ENCODE assay signal across 8 mouse cellular contexts in genomic region chr4:151107131-151108001, GRCm38 (mm10). TPM values are rescaled to one million over a fixed set of nuclear protein-coding genes. Genes with fewer than 3 reads are reported as not detected.
DNase-seq lines count a peak whose midpoint lies in the region; ATAC-seq lines count a peak whose summit lies in the region.

No protein-coding gene starts in this region.

- intact Hi-C loops in left cerebral cortex, postnatal 10 days (cut with DNase I): loop anchor here (2.0 kb wide), 1 partner anchor 21 kb away; no protein-coding TSS in a partner anchor

- DNase-seq in kidney, postnatal 10 days: peak; percentile 21
- no peak for DNase-seq in kidney, adult 11 months
- peak; percentile 82 to 88 for DNase-seq in cerebellum, postnatal 10 days
- peak; percentile 57 to 69 for DNase-seq in left cerebral cortex, postnatal 10 days (ENCODE audit: extremely low spot score in 1 of 2, low spot score in 2 of 2)
- no peak for DNase-seq in natural killer cell, adult 2 months (ENCODE audit: low spot score in 2 of 2)
- no peak for DNase-seq in urinary bladder, postnatal 4 days (ENCODE audit: low spot score in 2 of 2)

- H3K4me3 ChIP-seq in heart, embryonic 15.5 days: peak overlapping the region; percentile 70
- peak overlapping the region; percentile 89 for H3K4me3 ChIP-seq in midbrain, embryonic 16.5 days (ENCODE audit: low read depth, low read length)

- H3K36me3 ChIP-seq in heart, embryonic 15.5 days: no peaks in the 10 kb centered on the region
- no peaks in the 10 kb centered on the region for H3K36me3 ChIP-seq in midbrain, embryonic 16.5 days (ENCODE audit: control insufficient read depth, insufficient read depth, low read length)

- H3K27me3 ChIP-seq in heart, embryonic 15.5 days: peaks cover 27% of the 10 kb centered on the region
- H3K27me3 ChIP-seq in midbrain, embryonic 16.5 days (ENCODE audit: control insufficient read depth, insufficient read depth, low read depth, low read length): no peaks in the 10 kb centered on the region

- no peaks in the 10 kb centered on the region for H3K9me3 ChIP-seq in heart, embryonic 15.5 days (replicated peaks)
- no peaks in the 10 kb centered on the region for H3K9me3 ChIP-seq in midbrain, embryonic 16.5 days (replicated peaks; ENCODE audit: control insufficient read depth, low read length, poor library complexity, severe bottlenecking)

- WGBS in heart, embryonic 15.5 days: 3% methylated on average over 43 of the region's 60 CpGs
- 1% methylated on average over 59 of the region's 60 CpGs for WGBS in midbrain, embryonic 16.5 days

- peak overlapping the region; percentile 89 for H3K4me2 ChIP-seq in heart, embryonic 15.5 days
- peak overlapping the region; percentile 79 for H3K4me2 ChIP-seq in midbrain, embryonic 16.5 days (ENCODE audit: low read length)

- peak overlapping the region; percentile 92 for H3K27ac ChIP-seq in heart, embryonic 15.5 days
- peak overlapping the region; percentile 98 for H3K27ac ChIP-seq in midbrain, embryonic 16.5 days (ENCODE audit: low read length)

- no peak for ATAC-seq in heart, embryonic 15.5 days (replicated peaks; ENCODE audit: insufficient number of reproducible peaks, insufficient read depth, low FRiP score, low read depth)
- peak; percentile 57 for ATAC-seq in midbrain, embryonic 16.5 days

- peak overlapping the region; percentile 74 for H3K9ac ChIP-seq in heart, embryonic 15.5 days
- peak overlapping the region; percentile 92 for H3K9ac ChIP-seq in midbrain, embryonic 16.5 days (ENCODE audit: low read depth, low read length)

- H3K4me1 ChIP-seq in heart, embryonic 15.5 days (replicated peaks): peaks cover 31% of the 10 kb centered on the region
- peaks cover 43% of the 10 kb centered on the region for H3K4me1 ChIP-seq in midbrain, embryonic 16.5 days (ENCODE audit: control insufficient read depth, insufficient read depth, low read length)

RNA-seq across cellular contexts. Expression of gene Gm13090, which starts 18.0 kb away (rescaled TPM):
- not detected in 2 replicates for polyA plus RNA-seq in heart, embryonic 15.5 days (2015; fragmentation: Nextera tagmentation; extraction: Ambion mirVana)
- total RNA-seq in left cerebral cortex, postnatal 10 days (2021): not detected
- not detected in 2 replicates for polyA plus RNA-seq in midbrain, embryonic 16.5 days (2015; fragmentation: Nextera tagmentation; extraction: Ambion mirVana)

RNA-seq across cellular contexts. Expression of gene Vamp3, which starts 49.6 kb away (rescaled TPM):
- 88.0 and 98.5 TPM in 2 replicates for polyA plus RNA-seq in heart, embryonic 15.5 days (2015; fragmentation: Nextera tagmentation; extraction: Ambion mirVana)
- 10 to 100 TPM; 31.0 to 31.1 TPM for total RNA-seq in left cerebral cortex, postnatal 10 days (2021)
- 45.7 and 49.8 TPM in 2 replicates for polyA plus RNA-seq in midbrain, embryonic 16.5 days (2015; fragmentation: Nextera tagmentation; extraction: Ambion mirVana)

Comparison
In these comparisons a context has a peak if more than half of its experiments do, and no peak if none do; other contexts are left out.
1. DNase-seq: peak in kidney, postnatal 10 days (single experiment), cerebellum, postnatal 10 days (2 of 2) and left cerebral cortex, postnatal 10 days (2 of 2); none in kidney, adult 11 months (single experiment), natural killer cell, adult 2 months (0 of 2) and urinary bladder, postnatal 4 days (0 of 2).